Mouse (Mus musculus): ENCODE measurements around the gene Lias. TPM values are rescaled to one million over a fixed set of nuclear protein-coding genes. Genes with fewer than 3 reads are reported as not detected.

Gene Lias
- polyA plus RNA-seq, 1 experiment = 45.7 TPM

DNA sequence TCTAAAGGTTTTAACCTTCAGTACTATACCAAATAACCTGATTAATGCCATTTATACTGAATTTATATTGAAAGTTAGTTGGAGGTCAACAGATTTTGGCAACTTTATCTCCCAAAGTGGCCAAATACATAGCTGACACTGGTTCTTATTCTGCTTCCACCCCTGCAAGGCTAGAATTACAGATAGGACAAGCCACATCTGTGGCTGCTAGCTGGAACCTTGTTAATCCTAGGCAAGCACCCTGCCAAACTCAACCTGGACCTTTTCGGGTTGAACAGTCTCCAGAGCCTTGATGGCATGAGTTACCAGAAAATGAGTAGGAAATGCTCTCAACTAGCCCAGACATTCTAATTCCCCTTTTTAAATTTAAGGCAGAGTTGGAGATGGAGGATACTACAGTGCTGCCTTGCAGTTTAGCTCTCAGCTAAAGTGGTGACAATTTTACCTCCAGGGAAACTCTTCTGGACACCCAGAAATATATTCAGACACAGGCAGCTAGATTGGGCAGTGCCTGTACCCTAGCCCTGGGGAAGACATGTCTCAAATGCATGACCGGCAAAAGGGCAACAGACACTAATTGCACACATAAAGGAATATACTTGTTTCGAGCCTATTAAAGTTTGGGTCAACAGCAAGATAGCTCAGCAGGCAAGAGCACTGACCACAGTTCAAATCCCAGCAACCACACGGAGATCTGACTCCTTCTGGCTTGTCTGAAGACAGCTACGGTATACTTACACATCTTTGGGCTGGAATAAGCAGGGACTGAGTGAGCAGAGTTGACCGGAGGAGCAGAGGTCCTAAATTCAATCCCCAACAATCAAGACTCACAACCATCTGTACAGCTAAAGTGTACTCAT lies 4.1 kb upstream of the Lias start:
- Histone ChIP-seq H3K9ac (ENCODE audit: low read depth, poor library complexity, severe bottlenecking) (no peak overlapping the region), H3K27me3 (ENCODE audit: control insufficient read depth, insufficient read depth, low read length, poor library complexity, severe bottlenecking) (no peaks in the 10 kb centered on the region), H3K4me1 (ENCODE audit: control insufficient read depth, insufficient read depth, low read length) (no peaks in the 10 kb centered on the region), H3K9me3 (replicated peaks; ENCODE audit: control insufficient read depth, insufficient read depth, low read length, poor library complexity, severe bottlenecking) (no peaks in the 10 kb centered on the region), H3K4me3 (ENCODE audit: low read depth, low read length) (no peak overlapping the region), H3K27ac (ENCODE audit: insufficient read depth, low read length) (no peak overlapping the region; the same call in 1 of the 2 replicates), H3K36me3 (ENCODE audit: control insufficient read depth, insufficient read depth, low read length, poor library complexity, severe bottlenecking) (peaks cover 34% of the 10 kb centered on the region)
- TF ChIP-seq EP300 (IDR thresholded peaks at IDR 0.05; ENCODE audit: insufficient read depth, low read depth, low read length) (no peak), POLR2A (IDR thresholded peaks at IDR 0.05; ENCODE audit: insufficient read depth, low read length) (no peak), CTCF (IDR thresholded peaks at IDR 0.05; ENCODE audit: low read depth, low read length) (no peak)

- TF ChIP-seq CTCF (IDR thresholded peaks at IDR 0.05; ENCODE audit: low read depth, low read length) (no peak), POLR2A (IDR thresholded peaks at IDR 0.05; ENCODE audit: insufficient read depth, low read length) (no peak), EP300 (IDR thresholded peaks at IDR 0.05; ENCODE audit: insufficient read depth, low read depth, low read length) (no peak)
- no peaks in the 10 kb centered on the region for H3K4me1 ChIP-seq (ENCODE audit: control insufficient read depth, insufficient read depth, low read length)
- peaks cover 36% of the 10 kb centered on the region for H3K36me3 ChIP-seq (ENCODE audit: control insufficient read depth, insufficient read depth, low read length, poor library complexity, severe bottlenecking)
- H3K27ac ChIP-seq (ENCODE audit: insufficient read depth, low read length) = no peak overlapping the region
- peak overlapping the region; percentile 64 for H3K4me3 ChIP-seq (ENCODE audit: low read depth, low read length)
- H3K9ac ChIP-seq (ENCODE audit: low read depth, poor library complexity, severe bottlenecking) = peak overlapping the region; percentile 43
- H3K27me3 ChIP-seq (ENCODE audit: control insufficient read depth, insufficient read depth, low read length, poor library complexity, severe bottlenecking) = no peaks in the 10 kb centered on the region
- H3K9me3 ChIP-seq (replicated peaks; ENCODE audit: control insufficient read depth, insufficient read depth, low read length, poor library complexity, severe bottlenecking) = no peaks in the 10 kb centered on the region
Observed at GRCm38 (mm10) chr5:65391753-65392152, 456 bp downstream of the Lias start.

GRCm38 (mm10) chr5:65394425-65394824 lies 3.1 kb downstream of the Lias start:
- Histone ChIP-seq H3K36me3 (ENCODE audit: control insufficient read depth, insufficient read depth, low read length, poor library complexity, severe bottlenecking) (peaks cover 17% of the 10 kb centered on the region), H3K4me1 (ENCODE audit: control insufficient read depth, insufficient read depth, low read length) (no peaks in the 10 kb centered on the region), H3K27ac (ENCODE audit: insufficient read depth, low read length) (no peak overlapping the region), H3K4me3 (ENCODE audit: low read depth, low read length) (no peak overlapping the region), H3K9me3 (replicated peaks; ENCODE audit: control insufficient read depth, insufficient read depth, low read length, poor library complexity, severe bottlenecking) (no peaks in the 10 kb centered on the region), H3K9ac (ENCODE audit: low read depth, poor library complexity, severe bottlenecking) (no peak overlapping the region), H3K27me3 (ENCODE audit: control insufficient read depth, insufficient read depth, low read length, poor library complexity, severe bottlenecking) (no peaks in the 10 kb centered on the region)
- no peak for TF ChIP-seq EP300 (IDR thresholded peaks at IDR 0.05; ENCODE audit: insufficient read depth, low read depth, low read length)
- no peak for TF ChIP-seq POLR2A (IDR thresholded peaks at IDR 0.05; ENCODE audit: insufficient read depth, low read length)
- TF ChIP-seq CTCF (IDR thresholded peaks at IDR 0.05; ENCODE audit: low read depth, low read length) = no peak

DNA sequence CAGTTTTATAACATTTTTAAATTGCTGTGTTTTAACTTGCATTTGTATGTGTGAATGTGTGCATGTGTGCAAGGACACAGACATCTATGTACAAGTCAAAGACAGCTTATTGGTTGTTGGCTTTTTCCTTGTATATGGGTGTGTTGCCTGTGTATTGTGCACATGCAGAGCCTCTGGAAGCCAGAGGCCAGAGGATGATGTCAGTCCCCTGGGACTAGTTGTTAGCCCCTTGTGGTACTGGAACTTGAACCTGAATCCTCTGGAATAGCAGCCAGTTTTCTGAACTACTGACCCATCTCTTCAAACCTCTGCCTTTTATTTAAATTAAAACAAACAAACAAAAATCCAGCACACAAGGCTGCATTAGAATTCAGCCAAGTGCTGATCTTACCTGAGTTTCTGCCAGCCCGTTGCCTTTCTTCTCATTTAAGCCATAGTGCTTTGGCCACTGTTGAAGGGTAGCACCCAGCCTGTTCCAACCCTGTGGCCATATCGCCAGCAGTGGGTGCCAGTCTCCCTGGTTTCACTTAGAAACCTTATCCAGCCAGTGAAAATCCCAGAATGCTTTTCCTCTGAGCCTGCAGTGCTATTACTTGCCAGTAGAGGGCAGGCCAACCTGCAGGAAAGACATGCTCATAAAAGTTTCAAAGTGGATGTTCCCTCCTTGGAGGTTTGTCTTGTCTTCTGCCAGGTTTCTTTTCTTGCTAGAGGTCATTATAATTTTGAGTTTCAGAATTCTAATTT lies 10.1 kb downstream of the Lias start:
- Histone ChIP-seq H3K4me1 (ENCODE audit: control insufficient read depth, insufficient read depth, low read length) (no peaks in the 10 kb centered on the region), H3K9me3 (replicated peaks; ENCODE audit: control insufficient read depth, insufficient read depth, low read length, poor library complexity, severe bottlenecking) (no peaks in the 10 kb centered on the region), H3K4me3 (ENCODE audit: low read depth, low read length) (no peak overlapping the region), H3K27ac (ENCODE audit: insufficient read depth, low read length) (no peak overlapping the region), H3K9ac (ENCODE audit: low read depth, poor library complexity, severe bottlenecking) (no peak overlapping the region), H3K27me3 (ENCODE audit: control insufficient read depth, insufficient read depth, low read length, poor library complexity, severe bottlenecking) (no peaks in the 10 kb centered on the region), H3K36me3 (ENCODE audit: control insufficient read depth, insufficient read depth, low read length, poor library complexity, severe bottlenecking) (peaks cover 2% of the 10 kb centered on the region; the same call in 1 of the 2 replicates)
- TF ChIP-seq CTCF (IDR thresholded peaks at IDR 0.05; ENCODE audit: low read depth, low read length) = peak; percentile 65
- no peak for TF ChIP-seq POLR2A (IDR thresholded peaks at IDR 0.05; ENCODE audit: insufficient read depth, low read length)
- TF ChIP-seq EP300 (IDR thresholded peaks at IDR 0.05; ENCODE audit: insufficient read depth, low read depth, low read length) = no peak

- TF ChIP-seq POLR2A (IDR thresholded peaks at IDR 0.05; ENCODE audit: insufficient read depth, low read length) (no peak), CTCF (IDR thresholded peaks at IDR 0.05; ENCODE audit: low read depth, low read length) (no peak), EP300 (IDR thresholded peaks at IDR 0.05; ENCODE audit: insufficient read depth, low read depth, low read length) (peak; percentile 52; the same call in 1 of the 2 replicates)
- peaks cover 2% of the 10 kb centered on the region for H3K4me1 ChIP-seq (ENCODE audit: control insufficient read depth, insufficient read depth, low read length)
- no peaks in the 10 kb centered on the region for H3K27me3 ChIP-seq (ENCODE audit: control insufficient read depth, insufficient read depth, low read length, poor library complexity, severe bottlenecking)
- H3K9me3 ChIP-seq (replicated peaks; ENCODE audit: control insufficient read depth, insufficient read depth, low read length, poor library complexity, severe bottlenecking) = no peaks in the 10 kb centered on the region
- H3K36me3 ChIP-seq (ENCODE audit: control insufficient read depth, insufficient read depth, low read length, poor library complexity, severe bottlenecking) = 0 out of 2 replicates have a peak, but pooled peaks cover 2% of the 10 kb centered on the region
- H3K9ac ChIP-seq (ENCODE audit: low read depth, poor library complexity, severe bottlenecking) = no peak overlapping the region
- H3K27ac ChIP-seq (ENCODE audit: insufficient read depth, low read length) = no peak overlapping the region
- no peak overlapping the region for H3K4me3 ChIP-seq (ENCODE audit: low read depth, low read length)
Observed at GRCm38 (mm10) chr5:65407989-65408388, 16.7 kb downstream of the Lias start.

Measured in ES-Bruce4 (cell line).